Mouse (Mus musculus) B cell, adult 2 months (primary cell): ENCODE data around the gene Vmn1r207-ps.
"Not testable (repeated sequence)": the region's sequence is repeated elsewhere in the genome, so short reads cannot be mapped to it uniquely, and the experiment has no call there.

ENCODE experiments used
- DNase-seq, 2 experiments: peaks; one replicate each; pipeline ENCODE4 v3.0.0; 2022

The Vmn1r207-ps gene

DNA sequence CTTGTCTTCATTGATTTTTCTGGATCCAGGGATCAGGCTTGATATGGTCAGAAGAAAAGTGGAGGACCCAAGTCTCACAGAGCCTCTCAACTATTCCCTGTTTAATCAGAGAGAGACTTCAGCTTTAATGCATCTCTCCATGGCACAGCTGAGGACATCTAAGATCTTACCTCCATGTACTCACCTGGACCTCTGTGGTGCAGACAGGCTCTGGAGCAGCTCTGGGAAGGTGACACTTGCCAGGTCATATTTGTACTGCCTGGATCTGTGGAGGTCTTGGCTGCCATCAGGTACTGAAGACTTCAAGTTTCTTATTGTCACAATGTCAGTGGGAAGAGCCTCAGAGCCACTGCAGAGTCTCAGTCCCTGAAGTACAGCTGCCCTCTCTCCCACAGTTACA is at the start of gene Vmn1r207-ps:
TSS of gene Vmn1r207-ps (minus strand) at position 101 of the 400 bp plus-strand sequence.
- DNase-seq, result not testable (repeated sequence)

DNA sequence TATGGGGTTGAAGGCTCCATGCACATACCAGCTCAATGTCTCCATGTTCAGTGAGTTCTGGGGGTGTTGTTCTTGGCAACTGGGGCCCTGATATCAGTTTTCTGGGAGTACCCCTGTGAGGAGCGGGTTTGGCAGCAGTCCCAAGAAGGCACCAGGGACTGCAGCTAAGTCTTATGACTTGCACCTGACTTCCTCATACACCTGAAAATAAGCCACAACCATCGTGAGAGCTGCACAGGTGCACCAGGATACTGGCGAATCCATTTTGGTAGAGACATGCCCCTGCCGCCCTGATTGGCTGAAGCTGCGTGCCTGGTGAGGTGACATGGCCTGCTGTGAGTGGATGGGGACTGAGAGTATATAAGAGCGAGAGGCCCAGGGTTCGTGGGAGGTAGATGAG is 47.9 kb upstream of the Vmn1r207-ps start, which contains the start of gene Vmn1r208:
TSS of gene Vmn1r208 (minus strand) at position 101 of the 400 bp plus-strand sequence.
- DNase-seq, result not testable (repeated sequence)

DNA sequence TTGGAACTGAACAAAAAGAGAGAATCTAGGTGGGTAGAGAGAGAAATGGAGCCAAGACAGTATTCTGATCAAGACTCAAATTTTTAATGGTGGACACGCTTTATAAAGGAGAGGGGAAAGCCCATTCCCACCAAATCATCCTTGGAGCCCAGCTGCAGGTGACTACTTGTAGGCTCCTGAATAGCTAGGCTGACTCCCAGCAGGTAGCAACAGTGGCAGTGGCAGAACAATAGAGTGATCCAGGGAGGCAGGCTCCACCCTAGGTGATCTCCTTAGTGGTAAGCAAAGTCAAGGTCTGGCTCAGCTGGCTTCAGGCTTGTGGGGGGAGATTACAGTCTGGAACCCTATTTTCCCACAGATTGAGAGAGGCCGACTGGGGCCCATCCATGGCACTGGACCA is 42.2 kb upstream of the Vmn1r207-ps start:
- DNase-seq, result not testable (repeated sequence)

DNA sequence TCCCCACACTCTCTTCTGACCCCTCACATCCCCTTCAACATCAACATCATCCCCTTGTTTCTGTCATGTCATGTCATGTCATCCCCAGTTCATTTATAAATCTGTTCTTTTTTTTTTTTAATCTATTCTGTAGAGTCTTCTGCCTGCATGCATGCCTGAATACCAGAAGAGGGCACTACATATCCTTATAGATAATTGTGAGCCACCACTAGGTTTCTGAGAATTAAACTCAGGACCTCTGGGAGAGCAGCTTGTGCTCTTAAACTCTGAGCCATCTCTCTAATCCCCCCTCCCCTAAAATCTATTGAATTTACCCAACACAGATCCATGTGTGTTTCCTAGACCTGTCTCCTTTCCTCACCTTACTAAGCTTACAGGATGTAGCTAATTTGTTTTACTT is 18.1 kb upstream of the Vmn1r207-ps start:
- DNase-seq, result no peak

GRCm38 (mm10) chr13:22706947-22707346 is 22.5 kb downstream of the Vmn1r207-ps start:
- DNase-seq, result not testable (repeated sequence)

DNA sequence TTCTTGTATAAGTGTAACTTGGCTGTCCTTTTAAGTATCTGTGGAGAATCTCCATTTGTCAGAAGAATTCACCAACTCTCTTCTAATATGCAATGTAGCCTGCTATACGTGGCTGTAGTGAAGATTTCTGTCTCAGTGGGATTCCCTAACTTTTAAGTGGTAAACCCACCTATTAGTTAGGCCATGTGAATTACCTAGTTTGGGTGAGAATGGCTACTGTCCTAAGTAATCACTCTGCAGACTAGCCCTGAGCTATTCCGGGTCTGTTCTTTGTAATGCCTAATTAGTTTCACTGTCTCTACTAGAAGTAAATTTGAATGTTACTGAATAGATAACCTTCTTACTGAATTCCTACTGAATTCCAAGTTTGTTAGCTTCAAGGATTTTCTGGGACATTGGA is 26.5 kb downstream of the Vmn1r207-ps start:
- DNase-seq, result not testable (repeated sequence)
